Mouse (Mus musculus): Measurements from ENCODE around the gene Derl3.

Gene Derl3

DNA sequence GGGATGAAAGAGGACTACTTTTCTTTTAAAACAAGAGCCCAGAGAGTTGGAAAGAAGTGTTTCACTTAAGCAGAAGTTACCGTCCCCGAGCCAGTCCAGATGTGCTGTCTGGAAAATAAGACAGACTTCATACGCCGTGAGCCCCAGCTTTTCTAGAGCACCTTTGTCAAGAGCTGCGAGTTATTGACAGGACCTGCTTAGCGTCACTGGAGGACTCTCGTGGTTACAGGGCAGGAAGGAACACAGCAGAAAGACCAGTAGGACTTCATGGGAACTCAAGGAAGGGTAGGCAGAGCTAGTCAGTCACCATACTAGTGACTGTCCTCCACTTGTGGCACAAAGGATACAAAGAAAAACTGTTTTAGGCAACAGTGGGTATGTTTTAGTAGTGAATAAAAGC is 22.3 kb downstream of the Derl3 start:
- DNase-seq = no peak

GRCm38 (mm10) chr10:75916840-75917239 is 23.6 kb downstream of the Derl3 start:
- DNase-seq = no peak

- DNase-seq = no peak
Measured at GRCm38 (mm10) chr10:75919026-75919425, 25.8 kb downstream of the Derl3 start.

DNA sequence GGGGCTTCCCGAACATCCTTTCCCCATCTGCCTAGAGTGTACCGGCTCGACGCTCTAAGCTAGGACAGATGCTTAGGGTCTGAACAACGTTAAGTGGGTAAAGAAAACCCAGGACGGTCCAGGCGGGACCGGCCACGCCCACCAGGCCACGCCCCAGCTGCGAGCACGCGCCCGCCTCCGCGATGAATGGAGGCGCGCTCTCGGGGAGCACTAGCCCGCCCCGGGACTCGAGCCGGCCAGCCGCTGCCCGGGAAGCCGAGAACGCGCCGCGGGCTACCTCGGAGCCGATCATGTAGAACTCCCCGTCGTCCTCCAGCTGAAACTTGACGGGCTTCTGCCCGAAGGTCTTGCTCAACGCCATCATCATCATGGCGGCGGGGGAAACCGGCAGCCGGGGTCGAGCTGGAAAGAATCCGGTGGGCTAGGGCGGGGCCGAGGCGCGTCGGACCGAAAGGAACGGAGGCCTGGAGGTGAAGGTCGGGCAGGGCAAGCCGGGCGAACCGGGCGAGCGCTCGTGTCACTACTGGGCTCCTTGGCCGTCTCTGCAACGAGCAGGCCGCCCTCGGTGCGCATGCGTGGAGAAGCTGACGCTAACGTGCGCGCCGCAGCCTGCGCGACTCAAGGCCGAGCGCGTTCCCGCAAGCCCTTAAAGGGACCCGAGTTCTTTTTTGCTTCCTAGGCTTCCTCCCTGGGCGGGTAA is 28.0 kb downstream of the Derl3 start, which contains the start of gene Smarcb1:
Gene Smarcb1, minus strand, starts transcription at position 592 of the 700 bp plus-strand sequence.
- peak; percentile 95 for DNase-seq

DNA sequence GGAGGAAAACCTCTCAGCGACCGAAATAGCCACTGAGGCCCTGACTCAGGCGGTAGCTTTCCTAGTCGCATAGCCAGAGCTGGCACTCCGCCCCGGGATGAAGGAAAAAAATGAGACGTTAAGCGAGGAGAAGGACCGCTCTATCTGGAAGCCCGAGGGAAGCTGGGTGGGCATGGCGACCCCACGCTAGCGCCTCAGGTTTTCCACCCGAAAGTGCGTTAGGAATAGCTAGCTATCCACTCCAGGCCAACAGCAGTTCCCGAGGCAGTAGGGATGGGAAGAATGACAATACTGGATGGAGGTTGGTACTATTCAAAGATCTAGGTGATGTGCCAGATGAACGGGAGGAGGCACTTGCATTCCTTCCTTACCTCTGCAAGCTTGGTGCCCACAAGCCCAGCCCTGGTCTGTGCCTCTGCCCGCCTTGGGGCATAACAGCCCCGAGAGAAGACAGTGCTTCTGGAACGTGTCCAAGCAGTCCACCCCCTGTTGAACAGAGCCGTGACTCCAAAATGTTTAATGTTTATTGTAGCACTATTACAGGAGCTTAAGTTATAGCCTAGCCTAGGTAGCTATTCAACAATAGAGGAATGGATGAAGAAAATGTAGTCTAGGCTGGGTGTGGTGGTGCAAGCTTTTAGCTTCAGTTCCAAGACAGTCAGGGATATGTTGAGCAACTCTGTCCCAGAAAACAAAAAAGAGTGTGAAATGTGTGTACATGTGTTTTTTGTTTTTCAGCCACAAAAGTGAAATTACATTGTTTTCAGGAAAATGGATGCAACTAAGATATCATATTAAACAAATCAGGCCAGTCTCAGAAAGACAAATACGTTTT is 28.7 kb downstream of the Derl3 start:
- DNase-seq = peak; percentile 67

GRCm38 (mm10) chr10:75924324-75924723 is 31.1 kb downstream of the Derl3 start:
- DNase-seq = no peak

DNA sequence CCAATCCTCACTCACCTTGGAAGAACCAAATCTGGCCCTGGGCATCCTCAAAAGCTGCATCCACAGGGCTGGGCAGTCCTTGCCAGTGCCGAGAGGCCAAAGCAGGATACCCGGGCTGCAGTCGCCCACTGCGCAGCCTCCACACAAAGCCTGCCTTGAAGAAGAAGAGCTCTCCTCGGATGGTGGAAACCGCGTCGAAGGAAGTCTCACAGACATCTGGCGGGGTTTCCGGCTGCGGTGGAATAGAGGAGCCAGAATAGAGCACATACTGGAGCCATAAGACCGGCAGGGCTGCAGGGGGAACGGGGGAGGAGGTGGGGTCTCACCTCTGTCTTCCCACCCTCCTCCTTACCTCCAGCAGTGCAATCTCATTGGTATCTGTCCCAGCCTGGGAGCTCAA is 33.2 kb downstream of the Derl3 start:
- no peak for DNase-seq

- no peak for DNase-seq
Measured at GRCm38 (mm10) chr10:75930304-75930703, 37.1 kb downstream of the Derl3 start.

DNA sequence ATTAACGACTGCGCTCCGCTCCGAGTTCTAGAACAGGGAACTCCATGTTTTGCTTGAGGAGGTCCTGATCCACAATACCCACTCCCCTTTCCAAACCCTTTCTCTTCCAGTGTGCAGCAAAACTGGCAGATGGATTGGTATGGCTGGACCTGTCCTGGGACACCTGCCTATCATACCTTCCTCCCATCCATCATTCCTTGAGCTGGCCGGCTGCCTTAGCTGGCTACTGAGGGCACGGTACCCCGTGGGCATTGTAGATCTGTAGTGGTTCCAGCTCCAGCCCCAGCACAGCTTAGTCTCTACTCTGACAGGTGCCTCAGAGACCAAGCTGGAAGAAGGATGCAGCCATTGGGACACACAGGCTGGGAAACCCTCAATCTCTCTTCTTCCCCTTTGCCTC is 38.1 kb downstream of the Derl3 start:
- no peak for DNase-seq

GRCm38 (mm10) chr10:75932081-75932678 is 39.0 kb downstream of the Derl3 start:
- DNase-seq = no peak

GRCm38 (mm10) chr10:75932891-75933290 is 39.7 kb downstream of the Derl3 start, which contains the start of gene Chchd10:
Gene Chchd10 (plus strand): TSS chr10:75933130.
- no peak for DNase-seq

DNA sequence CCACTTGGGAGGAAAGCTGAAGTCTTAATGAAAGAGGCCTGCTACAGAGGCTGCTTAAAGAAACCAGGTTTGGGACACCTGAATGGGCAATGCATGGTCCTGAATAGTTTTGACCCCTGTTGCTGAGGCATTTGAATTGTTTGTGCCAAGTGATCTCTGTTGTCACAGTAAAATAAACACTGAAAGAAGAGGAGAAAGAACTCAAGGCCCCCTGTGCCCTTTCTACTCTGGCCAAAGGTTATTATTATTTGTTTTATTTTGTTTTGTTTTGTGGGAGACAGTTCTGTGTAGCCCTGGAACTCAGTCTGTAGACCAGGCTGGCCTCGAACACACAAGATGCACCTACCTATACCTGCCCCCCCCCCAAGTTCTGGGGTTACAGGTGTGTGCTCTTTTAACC is 41.8 kb downstream of the Derl3 start:
- no peak for DNase-seq

DNA sequence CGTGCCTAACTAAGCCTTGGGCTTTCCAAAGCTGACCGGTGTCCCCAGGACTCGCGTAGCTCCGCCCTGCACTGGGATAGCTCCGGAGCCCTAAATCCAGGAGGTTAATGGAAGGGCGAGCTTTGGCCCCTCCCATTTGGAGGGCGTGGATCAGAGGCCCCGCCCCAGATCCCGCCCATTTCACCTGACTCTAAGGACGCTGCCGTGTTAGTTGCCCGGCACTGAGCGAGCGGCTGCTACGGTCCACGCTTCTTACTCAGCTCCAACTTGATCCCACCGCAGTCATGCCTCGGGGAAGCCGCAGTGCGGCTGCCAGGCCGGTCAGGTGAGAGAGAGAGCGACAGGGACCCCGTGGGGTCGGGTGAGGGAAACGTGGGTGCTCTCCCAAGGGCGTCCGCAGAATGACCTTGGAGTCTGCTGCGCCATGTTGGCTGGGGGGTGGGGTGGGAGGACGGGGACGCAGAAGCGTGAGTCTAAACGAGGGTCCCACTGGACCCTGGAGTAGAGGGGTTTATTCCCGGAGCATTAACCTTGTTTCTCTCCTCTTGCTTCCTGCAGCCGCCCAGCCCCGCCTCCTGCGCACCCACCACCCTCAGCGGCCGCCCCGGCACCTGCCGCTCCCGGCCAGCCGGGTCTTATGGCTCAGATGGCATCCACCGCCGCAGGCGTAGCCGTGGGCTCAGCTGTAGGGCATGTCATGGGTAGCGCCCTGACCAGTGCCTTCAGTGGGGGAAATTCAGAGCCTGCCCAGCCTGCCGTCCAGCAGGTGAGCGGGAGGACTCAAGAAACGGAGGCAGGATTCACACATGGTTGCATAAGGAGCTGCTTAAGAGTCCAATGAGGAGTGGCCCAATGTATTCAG is 42.7 kb downstream of the Derl3 start, which contains the start of gene Mmp11:
Gene Mmp11, minus strand, starts transcription at position 817 of the 862 bp plus-strand sequence.
- peak; percentile 88 for DNase-seq

DNA sequence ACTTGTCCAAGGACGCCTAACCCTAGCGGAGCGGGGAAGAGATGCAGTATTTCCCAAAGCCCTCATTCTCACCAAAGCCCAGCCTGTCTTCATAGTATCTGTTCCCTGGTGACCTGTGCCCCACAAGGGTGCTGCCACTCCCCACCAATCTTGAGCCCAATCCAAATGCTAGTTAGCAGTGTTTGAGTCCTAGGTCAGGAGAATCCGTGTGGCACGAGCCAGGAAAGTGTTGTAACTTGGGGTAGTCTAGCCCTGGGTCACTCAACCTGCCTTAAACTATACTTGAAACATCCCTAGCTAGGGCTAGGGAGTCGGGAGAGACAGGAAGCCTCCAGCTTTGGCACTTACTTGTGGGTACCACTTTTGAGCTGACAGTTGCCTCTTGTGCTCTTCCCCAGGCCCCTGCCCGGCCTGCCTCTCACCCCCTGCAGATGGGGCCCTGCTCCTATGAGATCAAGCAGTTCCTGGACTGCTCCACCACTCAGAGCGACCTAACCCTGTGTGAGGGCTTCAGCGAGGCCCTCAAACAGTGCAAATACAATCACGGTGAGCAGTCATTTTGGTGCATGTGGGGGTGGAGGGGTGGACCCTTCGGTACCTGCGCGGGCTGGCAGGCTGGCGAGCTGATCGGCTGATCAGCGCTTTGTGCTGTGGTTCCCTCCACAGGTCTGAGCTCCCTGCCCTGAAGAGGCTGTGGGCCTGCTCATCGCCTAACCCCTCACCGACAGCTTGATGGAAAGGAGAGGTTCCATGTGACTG is 43.9 kb downstream of the Derl3 start:
- peak; percentile 49 for DNase-seq

GRCm38 (mm10) chr10:75937851-75938643 is 44.8 kb downstream of the Derl3 start:
- no peak for DNase-seq

DNA sequence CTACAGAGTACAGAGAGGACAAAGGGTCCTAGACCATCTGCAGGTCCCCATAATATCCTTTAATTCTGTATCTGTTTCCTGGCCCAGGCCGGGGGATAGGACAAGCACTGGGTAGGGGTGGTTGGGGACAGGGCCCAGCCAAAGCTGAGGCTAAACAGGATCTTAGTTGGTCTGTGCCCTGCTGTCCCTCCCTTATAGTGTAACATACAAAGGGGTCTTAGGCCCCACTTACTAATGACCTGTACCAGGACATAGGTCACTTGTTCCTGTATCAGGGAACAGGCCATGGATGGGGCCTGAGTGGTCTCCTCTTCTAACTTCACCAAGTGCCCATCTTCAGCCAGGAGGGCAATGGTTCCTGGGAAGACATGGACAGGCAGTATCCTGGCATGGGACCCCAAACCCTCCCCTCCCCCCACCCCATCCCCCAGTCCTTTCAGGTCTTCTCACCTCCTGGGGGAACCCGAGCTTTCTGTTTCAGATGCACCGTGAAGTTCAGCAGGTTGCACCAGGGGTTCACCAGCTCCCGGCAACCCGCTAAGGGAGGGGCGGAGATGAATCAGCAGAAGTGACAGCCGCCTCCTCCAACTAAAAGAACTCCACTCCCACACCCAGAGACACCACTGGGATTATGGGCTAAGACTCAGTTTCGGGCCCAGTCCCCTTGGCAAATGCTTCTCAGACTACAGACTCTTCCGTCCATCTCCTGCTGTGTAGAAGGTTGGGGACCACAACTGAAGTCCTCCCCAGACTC is 46.4 kb downstream of the Derl3 start:
- DNase-seq = no peak

- no peak for DNase-seq
Measured at GRCm38 (mm10) chr10:75940520-75940919, 47.3 kb downstream of the Derl3 start, which contains the start of gene Gm867. Gene Gm867 (minus strand): TSS chr10:75940672.

DNA sequence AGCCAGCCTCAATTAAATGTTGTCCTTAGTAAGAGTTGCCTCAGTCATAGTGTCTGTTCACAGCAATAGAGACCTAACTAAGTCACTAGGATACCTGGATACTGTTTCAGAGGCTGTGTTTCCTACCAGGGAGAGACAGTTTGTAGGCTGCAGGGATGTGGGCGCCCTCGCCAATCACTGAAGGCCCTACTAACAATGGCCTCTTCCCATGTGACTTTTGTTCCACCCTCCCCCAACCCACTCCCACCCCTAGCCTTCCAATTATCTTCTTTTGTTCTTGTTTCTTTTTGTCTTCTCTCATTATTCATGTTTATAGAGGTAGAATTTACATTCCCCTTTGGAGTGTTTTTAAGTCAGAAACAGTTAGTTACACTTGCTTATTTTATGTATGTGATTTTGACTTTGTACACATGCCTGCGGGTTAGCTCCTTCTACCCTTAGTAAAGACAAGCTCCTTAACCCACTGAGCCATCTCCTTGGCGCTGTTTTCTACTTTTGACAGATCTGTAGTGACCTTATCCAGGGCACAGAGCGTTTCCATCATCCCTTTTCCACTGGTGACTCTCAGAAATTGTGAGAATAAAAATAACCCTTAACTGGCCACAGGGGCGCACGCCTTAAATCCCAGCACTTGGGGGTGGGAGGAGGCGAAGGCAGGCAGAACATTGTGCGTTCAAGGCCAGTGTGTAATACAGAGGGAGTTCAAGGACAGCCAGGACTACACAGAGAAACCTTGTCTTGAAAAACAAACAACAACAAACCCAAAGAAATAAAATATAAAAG is 48.0 kb downstream of the Derl3 start:
- DNase-seq = no peak
